In the genomic region with DNA sequence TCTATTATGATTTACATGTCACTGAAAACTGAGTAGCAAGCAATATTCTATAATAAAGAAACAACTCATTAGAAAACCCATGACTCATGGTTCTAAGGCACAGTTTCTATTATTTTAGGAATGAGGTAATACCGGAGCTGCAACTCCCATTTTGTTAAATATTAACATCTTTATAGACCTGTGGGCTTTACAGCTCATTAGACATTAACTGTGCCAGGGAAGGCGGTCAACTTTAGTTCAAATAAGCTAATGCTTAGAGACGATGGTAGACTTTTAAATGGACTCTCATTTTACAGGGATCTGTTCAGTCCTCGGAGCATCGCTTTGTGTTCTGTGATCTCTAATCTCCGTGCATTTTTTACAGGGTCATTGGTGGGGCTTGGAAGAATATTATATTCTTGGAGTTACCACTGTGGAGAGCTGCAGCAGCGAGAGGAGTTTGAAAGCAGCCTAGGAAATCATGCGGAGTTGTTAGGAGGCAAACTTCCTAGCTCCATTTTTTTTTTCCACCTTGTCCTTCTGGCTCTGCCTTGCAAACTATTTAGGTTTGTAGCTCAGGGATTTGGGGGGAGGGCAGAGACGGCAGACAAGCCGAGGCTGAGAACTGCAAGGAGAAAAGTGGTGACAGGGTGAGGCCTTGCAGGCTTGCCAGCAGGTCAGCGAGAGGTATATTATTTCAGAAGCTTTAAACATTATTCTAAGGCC, we compare ENCODE assay signal across 8 mouse cellular contexts.
DNase-seq lines count a peak whose midpoint lies in the region; ATAC-seq and TF ChIP-seq lines count a peak whose summit lies in the region.

No protein-coding gene starts in this region.

- no peak for DNase-seq in lung, postnatal 10 days
- peak; percentile 17 for DNase-seq in forebrain, postnatal 0 days
- DNase-seq in kidney, adult 2 months, result peak; percentile 83
- DNase-seq in midbrain, embryonic 10.5 days (ENCODE audit: low spot score), result peak; percentile 15
- no peak for DNase-seq in ovary, postnatal 36 days (ENCODE audit: low spot score)
- no peak for DNase-seq in spleen, postnatal 14 days (ENCODE audit: low spot score in 2 of 2)
- no peak for DNase-seq in left cerebral cortex, postnatal 4 days

- WGBS in lung, embryonic 15.5 days, result 23% methylated on average over 11 of the region's 11 CpGs
- WGBS in forebrain, postnatal 0 days, result 19% methylated on average over 11 of the region's 11 CpGs
- WGBS in kidney, adult 2 months, result 26% methylated on average over 11 of the region's 11 CpGs
- 47% methylated on average over 11 of the region's 11 CpGs for WGBS in midbrain, embryonic 10.5 days

- no peaks in the 10 kb centered on the region for H3K9me3 ChIP-seq in lung, embryonic 15.5 days
- H3K9me3 ChIP-seq in forebrain, postnatal 0 days (ENCODE audit: low read length), result no peaks in the 10 kb centered on the region
- H3K9me3 ChIP-seq in midbrain, embryonic 10.5 days (replicated peaks), result no peaks in the 10 kb centered on the region

- peak; percentile 52; the same call in 1 of the 2 replicates for ATAC-seq in lung, embryonic 15.5 days (ENCODE audit: borderline replicate concordance, extremely low read depth, low FRiP score, low TSS enrichment)
- ATAC-seq in forebrain, postnatal 0 days, result no peak

- no peak overlapping the region for H3K9ac ChIP-seq in lung, embryonic 15.5 days
- H3K9ac ChIP-seq in forebrain, postnatal 0 days, result no peak overlapping the region

- H3K27me3 ChIP-seq in lung, embryonic 15.5 days, result no peaks in the 10 kb centered on the region
- H3K27me3 ChIP-seq in forebrain, postnatal 0 days (ENCODE audit: insufficient read depth, low read length), result no peaks in the 10 kb centered on the region
- no peaks in the 10 kb centered on the region for H3K27me3 ChIP-seq in kidney, adult 2 months (replicated peaks; ENCODE audit: control insufficient read depth, insufficient read depth, low read length)
- H3K27me3 ChIP-seq in midbrain, embryonic 10.5 days (ENCODE audit: low read depth, poor library complexity, severe bottlenecking), result no peaks in the 10 kb centered on the region

- no peak overlapping the region for H3K4me3 ChIP-seq in lung, embryonic 15.5 days
- no peak overlapping the region for H3K4me3 ChIP-seq in forebrain, postnatal 0 days (ENCODE audit: low read depth, low read length)
- no peak overlapping the region for H3K4me3 ChIP-seq in kidney, adult 2 months (ENCODE audit: insufficient read depth, low read depth, low read length)
- H3K4me3 ChIP-seq in midbrain, embryonic 10.5 days, result no peak overlapping the region

- intact Hi-C loops in left cerebral cortex, postnatal 4 days (cut with DNase I), result no loop called here

- peak overlapping the region; percentile 45 for H3K4me2 ChIP-seq in lung, embryonic 15.5 days
- peak overlapping the region; percentile 34; the same call in 1 of the 2 replicates for H3K4me2 ChIP-seq in forebrain, postnatal 0 days (ENCODE audit: low read depth)

- H3K4me1 ChIP-seq in lung, embryonic 15.5 days, result peaks cover 14% of the 10 kb centered on the region
- peaks cover 6% of the 10 kb centered on the region; the same call in 1 of the 2 replicates for H3K4me1 ChIP-seq in forebrain, postnatal 0 days (ENCODE audit: insufficient read depth)
- peaks cover 13% of the 10 kb centered on the region; the same call in 1 of the 2 replicates for H3K4me1 ChIP-seq in kidney, adult 2 months (ENCODE audit: control insufficient read depth, insufficient read depth, low read length)
- H3K4me1 ChIP-seq in midbrain, embryonic 10.5 days, result peaks cover 17% of the 10 kb centered on the region

- peak overlapping the region; percentile 76 for H3K27ac ChIP-seq in lung, embryonic 15.5 days
- no peak overlapping the region for H3K27ac ChIP-seq in forebrain, postnatal 0 days (ENCODE audit: low read depth, low read length)
- H3K27ac ChIP-seq in kidney, adult 2 months (ENCODE audit: insufficient read depth, low read depth, low read length), result peak overlapping the region; percentile 76
- H3K27ac ChIP-seq in midbrain, embryonic 10.5 days (replicated peaks), result peak overlapping the region; percentile 71

- TF ChIP-seq POLR2A in kidney, adult 2 months (IDR thresholded peaks at IDR 0.05; ENCODE audit: low read depth, low read length), result no peak

- H3K36me3 ChIP-seq in lung, embryonic 15.5 days, result no peaks in the 10 kb centered on the region
- H3K36me3 ChIP-seq in forebrain, postnatal 0 days (ENCODE audit: insufficient read depth), result no peaks in the 10 kb centered on the region
- no peaks in the 10 kb centered on the region for H3K36me3 ChIP-seq in kidney, adult 2 months (ENCODE audit: control insufficient read depth, insufficient read depth, low read length)
- no peaks in the 10 kb centered on the region for H3K36me3 ChIP-seq in midbrain, embryonic 10.5 days

- TF ChIP-seq CTCF in forebrain, postnatal 0 days (IDR thresholded peaks at IDR 0.05; ENCODE audit: low read depth), result no peak
- no peak for TF ChIP-seq CTCF in kidney, adult 2 months (conservative IDR thresholded peaks at IDR 0.05; ENCODE audit: insufficient read depth, insufficient read length, low read depth, low read length)

Comparison
In these comparisons a context has a peak if more than half of its experiments do, and no peak if none do; other contexts are left out.
1. DNase-seq: peak in forebrain, postnatal 0 days (single experiment), kidney, adult 2 months (single experiment) and midbrain, embryonic 10.5 days (single experiment); none in lung, postnatal 10 days (single experiment), ovary, postnatal 36 days (single experiment), spleen, postnatal 14 days (0 of 2) and left cerebral cortex, postnatal 4 days (single experiment).